ENCODE assay signal across 8 mouse cellular contexts in the genomic region with DNA sequence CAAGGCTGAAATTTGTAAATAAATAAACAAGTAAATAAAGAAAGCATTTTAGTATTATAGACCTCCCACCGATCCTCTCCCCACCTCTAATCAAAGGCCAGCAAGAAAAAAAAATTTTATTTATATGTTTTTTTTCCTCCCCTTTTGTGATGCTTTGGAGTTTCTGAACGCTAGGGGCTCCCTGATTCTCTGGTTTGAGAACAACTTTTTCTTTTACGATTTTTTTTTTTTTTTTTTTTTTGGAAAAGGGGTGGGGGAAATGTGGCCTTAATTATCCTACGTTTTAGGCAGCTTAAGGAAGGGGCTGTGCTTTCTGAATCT. TPM values are rescaled to one million over a fixed set of nuclear protein-coding genes. Genes with fewer than 3 reads are reported as not detected.
DNase-seq lines count a peak whose midpoint lies in the region; ATAC-seq and TF ChIP-seq lines count a peak whose summit lies in the region.

No protein-coding gene starts in this region.

- WGBS in kidney, adult 2 months: 1% methylated on average over 4 of the region's 4 CpGs
- under 1% methylated on average over 4 of the region's 4 CpGs for WGBS in hindbrain, embryonic 16.5 days
- 1% methylated on average over 4 of the region's 4 CpGs for WGBS in midbrain, embryonic 13.5 days

- H3K4me1 ChIP-seq in kidney, adult 2 months (ENCODE audit: control insufficient read depth, insufficient read depth, low read length): peaks cover 3% of the 10 kb centered on the region; the same call in 1 of the 2 replicates
- peaks cover 7% of the 10 kb centered on the region; the same call in 1 of the 2 replicates for H3K4me1 ChIP-seq in hindbrain, embryonic 16.5 days (ENCODE audit: control insufficient read depth, insufficient read depth, low read depth, low read length)
- peaks cover 32% of the 10 kb centered on the region for H3K4me1 ChIP-seq in midbrain, embryonic 13.5 days (replicated peaks)

- H3K4me3 ChIP-seq in kidney, adult 2 months (ENCODE audit: insufficient read depth, low read depth, low read length): peak overlapping the region; percentile 77
- peak overlapping the region; percentile 83 for H3K4me3 ChIP-seq in hindbrain, embryonic 16.5 days (ENCODE audit: low read length)
- H3K4me3 ChIP-seq in midbrain, embryonic 13.5 days (replicated peaks): peak overlapping the region; percentile 74

- peaks cover 2% of the 10 kb centered on the region; the same call in 1 of the 2 replicates for H3K36me3 ChIP-seq in kidney, adult 2 months (ENCODE audit: control insufficient read depth, insufficient read depth, low read length)
- H3K36me3 ChIP-seq in hindbrain, embryonic 16.5 days (ENCODE audit: control insufficient read depth, insufficient read depth, low read length): no peaks in the 10 kb centered on the region
- peaks cover 4% of the 10 kb centered on the region; the same call in 1 of the 2 replicates for H3K36me3 ChIP-seq in midbrain, embryonic 13.5 days

- H3K4me2 ChIP-seq in hindbrain, embryonic 16.5 days (ENCODE audit: low read length): peak overlapping the region; percentile 94
- peak overlapping the region; percentile 68 for H3K4me2 ChIP-seq in midbrain, embryonic 13.5 days (replicated peaks)

- ATAC-seq in common myeloid progenitor, adult 5-6 weeks (replicated peaks; ENCODE audit: low read depth, poor library complexity, severe bottlenecking): 0 out of 2 replicates have a peak, but pooled peaks have one; percentile 16
- no peak for ATAC-seq in hindbrain, embryonic 16.5 days
- ATAC-seq in midbrain, embryonic 13.5 days: no peak

- H3K9me3 ChIP-seq in hindbrain, embryonic 16.5 days (ENCODE audit: control insufficient read depth, low read length): no peaks in the 10 kb centered on the region
- H3K9me3 ChIP-seq in midbrain, embryonic 13.5 days: no peaks in the 10 kb centered on the region

- no peak for DNase-seq in kidney, adult 2 months
- DNase-seq in kidney, postnatal 36 days: no peak
- no peak for DNase-seq in adrenal gland, postnatal 25 days
- DNase-seq in cerebellum, postnatal 4 days (ENCODE audit: low spot score in 2 of 2): no peak
- no peak for DNase-seq in thymus, postnatal 0 days (ENCODE audit: low spot score)

- peak overlapping the region; percentile 81 for H3K27ac ChIP-seq in kidney, adult 2 months (ENCODE audit: insufficient read depth, low read depth, low read length)
- peak overlapping the region; percentile 91 for H3K27ac ChIP-seq in hindbrain, embryonic 16.5 days (ENCODE audit: low read depth, low read length)
- H3K27ac ChIP-seq in midbrain, embryonic 13.5 days: peak overlapping the region; percentile 91; the same call in 1 of the 2 replicates

- peak overlapping the region; percentile 86 for H3K9ac ChIP-seq in hindbrain, embryonic 16.5 days (ENCODE audit: low read depth, low read length)
- no peak overlapping the region; the same call in 1 of the 2 replicates for H3K9ac ChIP-seq in midbrain, embryonic 13.5 days (replicated peaks)

- TF ChIP-seq CTCF in kidney, adult 2 months (conservative IDR thresholded peaks at IDR 0.05; ENCODE audit: insufficient read depth, insufficient read length, low read depth, low read length): no peak

- no peak for TF ChIP-seq POLR2A in kidney, adult 2 months (IDR thresholded peaks at IDR 0.05; ENCODE audit: low read depth, low read length)

- H3K27me3 ChIP-seq in kidney, adult 2 months (replicated peaks; ENCODE audit: control insufficient read depth, insufficient read depth, low read length): no peaks in the 10 kb centered on the region
- H3K27me3 ChIP-seq in hindbrain, embryonic 16.5 days (replicated peaks; ENCODE audit: control insufficient read depth, insufficient read depth, low read length): no peaks in the 10 kb centered on the region
- no peaks in the 10 kb centered on the region for H3K27me3 ChIP-seq in midbrain, embryonic 13.5 days

RNA-seq across cellular contexts. Expression of a gene that starts 0.2 kb away (rescaled TPM):
- polyA plus RNA-seq in kidney, adult 2 months (2012; rRNA removed): 77.7 and 78.0 TPM in 2 replicates
- 0.27 TPM in 1 of 2 replicates, not detected in the other for total RNA-seq in common myeloid progenitor, adult 5-6 weeks (2017)
- polyA plus RNA-seq in hindbrain, embryonic 16.5 days (2015; fragmentation: Nextera tagmentation; extraction: Ambion mirVana): 114 and 122 TPM in 2 replicates
- polyA plus RNA-seq in midbrain, embryonic 13.5 days (2015; fragmentation: Nextera tagmentation; extraction: Ambion mirVana): 58.5 TPM in 2 replicates
- 340 and 406 TPM in 2 replicates for total RNA-seq in adrenal gland, postnatal 25 days (2021)
- 22.5 and 22.7 TPM in 2 replicates for polyA plus RNA-seq in thymus, postnatal 0 days (2015; fragmentation: Nextera tagmentation; extraction: Ambion mirVana)

RNA-seq across cellular contexts. Expression of a gene that starts 47.2 kb away (rescaled TPM):
- 23.9 and 25.8 TPM in 2 replicates for polyA plus RNA-seq in kidney, adult 2 months (2012; rRNA removed)
- 0.05 and 0.10 TPM in 2 replicates for total RNA-seq in common myeloid progenitor, adult 5-6 weeks (2017)
- polyA plus RNA-seq in hindbrain, embryonic 16.5 days (2015; fragmentation: Nextera tagmentation; extraction: Ambion mirVana): 13.5 and 15.1 TPM in 2 replicates
- 9.8 and 11.1 TPM in 2 replicates for polyA plus RNA-seq in midbrain, embryonic 13.5 days (2015; fragmentation: Nextera tagmentation; extraction: Ambion mirVana)
- total RNA-seq in adrenal gland, postnatal 25 days (2021): 11.7 and 13.2 TPM in 2 replicates
- 0.77 and 0.94 TPM in 2 replicates for polyA plus RNA-seq in thymus, postnatal 0 days (2015; fragmentation: Nextera tagmentation; extraction: Ambion mirVana)
